Mouse (Mus musculus) mesoderm, embryonic 11.5 days (tissue): ENCODE data around the gene Zfp593.
"Not testable (repeated sequence)": the region's sequence is repeated elsewhere in the genome, so short reads cannot be mapped to it uniquely, and the experiment has no call there.

Experiments
- DNase-seq: peaks from one replicate; pipeline ENCODE4 v3.0.0-alpha.2; 2012; ENCODE audit warnings: low read depth, low spot score

Gene Zfp593

GRCm38 (mm10) chr4:134245148-134245843 is at the start of gene Zfp593:
TSS of gene Zfp593 (minus strand) at chr4:134245592.
- peak; percentile 95 for DNase-seq

- no peak for DNase-seq
These were observed 48.3 kb upstream of the Zfp593 start for GRCm38 (mm10) chr4:134293692-134294163.

- no peak for DNase-seq
These were observed 47.8 kb upstream of the Zfp593 start for GRCm38 (mm10) chr4:134293061-134293691.

DNA sequence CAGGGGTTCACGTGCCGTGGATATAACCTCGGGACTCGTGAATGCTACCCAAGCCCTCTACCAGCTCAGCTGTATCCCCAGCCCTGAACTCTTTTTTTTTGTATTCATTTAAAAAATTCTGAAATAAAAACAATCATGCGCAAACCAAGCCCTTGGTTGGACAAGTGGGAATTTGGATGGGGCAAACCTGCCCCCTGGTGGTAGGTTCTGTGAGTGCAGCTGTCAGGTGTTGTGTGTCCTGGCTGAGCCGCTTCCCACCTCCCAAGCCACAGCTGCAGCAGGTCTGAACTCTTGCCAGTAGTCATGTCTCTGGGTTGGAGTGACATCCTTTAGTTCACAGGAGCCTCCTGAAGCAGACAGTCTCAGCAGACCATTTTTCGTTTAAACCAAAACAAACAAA is 46.7 kb upstream of the Zfp593 start:
- peak; percentile 84 for DNase-seq

DNA sequence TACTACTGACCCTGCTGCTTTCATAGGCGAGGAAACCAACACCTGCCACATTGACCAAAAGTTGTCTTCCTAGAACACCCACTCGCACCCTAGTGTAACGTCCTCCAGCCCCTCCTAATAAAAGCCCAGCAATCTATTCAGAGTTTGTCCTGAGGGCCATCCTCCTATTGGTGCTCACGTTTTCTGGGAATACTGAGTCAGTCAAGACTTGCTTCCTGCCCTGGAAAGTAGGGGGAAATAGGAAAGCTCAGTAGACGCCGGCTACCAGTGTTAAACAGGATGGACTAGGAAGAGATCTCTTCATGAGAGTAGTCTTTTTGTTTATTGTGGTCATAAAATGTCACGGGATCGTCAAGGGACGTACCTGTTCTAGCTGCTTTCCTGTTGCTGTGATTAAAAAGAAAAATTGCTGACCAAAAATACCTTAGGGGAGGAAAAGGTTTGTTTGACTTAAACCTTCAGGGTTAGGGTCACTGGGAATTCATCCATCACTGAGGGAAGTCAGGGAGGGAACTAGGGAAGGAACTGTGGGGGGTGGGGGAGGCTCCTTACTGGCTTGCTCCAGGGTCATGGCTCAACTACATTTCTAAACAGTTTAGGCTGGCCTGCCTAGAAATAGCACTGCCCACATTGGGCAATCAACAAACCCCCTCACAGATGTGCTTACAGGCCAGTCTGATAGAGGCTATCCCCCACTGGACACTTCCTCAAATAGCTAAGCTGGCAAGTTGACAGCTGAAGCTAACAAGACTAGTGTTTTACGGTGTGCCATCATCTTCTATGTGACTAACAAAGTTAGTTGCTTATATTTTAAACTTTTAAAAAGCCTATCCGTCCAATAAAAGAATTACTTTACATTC is 43.2 kb upstream of the Zfp593 start:
- no peak for DNase-seq

- peak; percentile 92 for DNase-seq
These were observed 42.2 kb upstream of the Zfp593 start, which contains the start of gene Pdik1l for GRCm38 (mm10) chr4:134287575-134288025. TSS of gene Pdik1l (minus strand) at chr4:134287895.

DNA sequence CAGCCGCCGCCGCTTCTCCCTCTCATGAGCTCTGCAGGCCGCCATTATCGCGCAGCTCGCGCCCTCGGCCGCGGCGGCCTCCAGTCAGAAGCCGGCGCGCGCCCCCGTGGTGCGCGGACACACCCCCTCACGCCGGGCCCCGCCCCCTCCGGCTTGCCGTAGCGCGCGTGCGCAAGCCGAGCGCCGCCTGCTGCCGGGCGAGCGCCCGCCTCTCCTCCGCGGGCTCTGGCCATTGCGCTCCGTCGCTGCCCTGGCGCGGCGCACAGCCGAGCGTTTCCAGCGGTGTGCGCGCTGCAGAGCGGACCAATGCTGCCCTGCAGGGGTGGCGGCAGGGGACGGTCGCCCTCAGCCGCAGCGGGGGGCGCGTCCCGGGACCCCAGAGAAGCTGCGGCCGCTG is 41.8 kb upstream of the Zfp593 start:
- DNase-seq: peak; percentile 96

- no peak for DNase-seq
These were observed 41.1 kb upstream of the Zfp593 start for GRCm38 (mm10) chr4:134286226-134287167.

DNA sequence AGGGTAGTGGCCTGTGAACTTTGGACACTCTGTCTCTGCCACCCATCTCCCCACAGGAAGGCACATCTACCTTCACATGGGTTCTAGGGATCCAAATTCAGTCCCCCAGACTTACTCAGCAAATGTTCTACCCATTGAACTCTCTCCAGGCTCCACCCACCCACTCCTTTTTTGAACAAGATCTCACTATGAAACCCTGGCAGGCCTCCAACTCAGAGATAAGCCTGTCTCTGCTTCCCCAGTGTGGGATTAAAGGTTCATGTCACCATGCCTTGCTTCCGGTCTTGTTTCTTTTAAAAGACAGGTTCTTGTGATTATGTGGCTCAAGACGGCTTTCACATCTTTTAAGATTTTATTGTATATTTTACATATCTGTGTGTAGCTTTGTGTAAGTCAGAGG is 39.5 kb upstream of the Zfp593 start:
- no peak for DNase-seq

GRCm38 (mm10) chr4:134273417-134274345 is 28.3 kb upstream of the Zfp593 start:
- no peak for DNase-seq

DNA sequence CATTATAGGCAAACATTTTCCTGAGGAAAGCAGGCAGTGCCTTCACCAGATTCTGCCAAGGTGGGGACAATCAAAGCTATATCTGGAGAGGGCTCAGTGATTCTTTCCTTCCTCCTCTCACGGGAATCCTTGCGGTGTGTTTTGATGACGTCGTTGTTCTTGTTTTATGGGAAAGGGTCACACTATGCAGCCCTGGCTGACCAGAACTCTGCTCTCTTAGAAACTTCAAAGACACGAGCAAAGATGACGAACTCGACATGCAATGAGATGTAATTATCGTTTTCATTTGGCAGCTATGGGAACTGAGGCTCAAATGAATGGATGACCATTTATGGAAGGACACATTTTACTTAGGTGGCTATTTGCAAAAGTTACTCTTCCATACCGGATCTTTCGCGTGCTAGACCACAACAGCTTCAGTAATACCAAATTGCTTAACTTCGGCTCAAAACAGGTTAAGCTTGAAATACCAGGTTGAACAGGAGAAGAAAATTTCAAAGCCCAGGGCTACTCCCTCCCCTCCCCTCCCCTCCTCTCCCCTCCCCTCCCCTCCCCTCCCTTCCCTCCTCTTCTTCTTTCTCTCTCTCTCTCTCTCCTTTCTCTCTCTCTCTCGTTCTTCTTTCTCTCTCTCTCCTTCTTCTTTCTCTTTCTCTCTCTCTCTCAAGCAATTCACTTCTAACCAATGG is 27.5 kb upstream of the Zfp593 start:
- no peak for DNase-seq

DNA sequence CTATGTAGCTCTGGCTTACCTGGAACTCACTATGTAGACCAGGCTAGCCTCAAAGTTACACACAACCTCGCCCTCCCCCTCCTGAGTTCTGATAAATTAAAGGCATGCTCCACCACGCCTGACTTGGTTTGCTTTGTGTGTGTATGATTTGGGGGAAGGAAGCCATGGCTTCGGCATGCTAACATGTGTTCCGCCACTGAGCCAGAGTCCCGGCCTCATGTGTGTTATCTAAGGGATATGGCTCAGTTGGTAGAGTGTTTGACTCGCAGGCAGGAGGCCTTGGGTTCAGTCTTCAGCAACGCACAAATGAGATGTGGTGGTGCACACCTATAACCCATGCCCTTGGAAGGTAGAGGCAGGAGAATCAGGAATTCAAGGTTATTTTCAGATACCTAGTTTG is 26.6 kb upstream of the Zfp593 start:
- no peak for DNase-seq

DNA sequence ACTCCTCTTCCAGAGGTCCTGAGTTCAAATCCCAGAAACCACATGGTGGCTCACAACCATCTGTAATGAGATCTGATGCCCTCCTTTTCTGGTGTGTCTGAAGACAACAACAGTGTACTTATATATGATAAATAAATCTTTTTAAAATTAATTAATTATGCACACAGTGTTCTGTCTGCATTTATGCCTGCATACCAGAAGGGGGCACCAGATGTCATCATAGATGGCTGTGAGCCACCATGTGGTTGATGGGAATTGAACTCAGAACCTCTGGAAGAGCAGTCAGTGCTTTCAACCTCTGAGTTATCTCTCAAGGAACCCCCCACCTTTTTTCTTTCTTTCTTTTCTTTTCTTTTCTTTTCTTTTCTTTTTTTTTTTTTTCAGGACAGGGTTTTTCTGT is 24.2 kb upstream of the Zfp593 start:
- DNase-seq: not testable (repeated sequence)

- no peak for DNase-seq
These were observed 22.8 kb upstream of the Zfp593 start for GRCm38 (mm10) chr4:134268102-134268655.

- DNase-seq: no peak
These were observed 20.6 kb upstream of the Zfp593 start for GRCm38 (mm10) chr4:134265860-134266585.

GRCm38 (mm10) chr4:134263191-134263590 is 17.8 kb upstream of the Zfp593 start:
- DNase-seq: no peak

GRCm38 (mm10) chr4:134258354-134258753 is 13.0 kb upstream of the Zfp593 start:
- DNase-seq: no peak
